Mouse (Mus musculus) cortical plate, adult 2 months (tissue): ENCODE measurements around the gene Pi4ka.
A peak's percentile ranks its signal among the peaks of the same experiment; 100 is the strongest.

ENCODE experiments used
- CTCF ChIP-seq: fragments of 200-500 bp; IDR thresholded peaks from 2 replicates; pipeline ENCODE4 v1.5.1; 2011; ENCODE audit warnings: mild to moderate bottlenecking, control low read depth, low read length; ENCODE audit not compliant: insufficient read depth; ENCODE audit errors: extremely low read depth
- POLR2A ChIP-seq: fragments of 200-500 bp; IDR thresholded peaks from 2 replicates; pipeline ENCODE4 v1.6.1; 2011; ENCODE audit warnings: mild to moderate bottlenecking, low read length, control low read depth; ENCODE audit not compliant: insufficient read depth; ENCODE audit errors: extremely low read depth

GRCm38 (mm10) chr16:17271124-17271523, 135.0 kb downstream of the Pi4ka start:
- TF ChIP-seq CTCF: peak; percentile 27; the same call in 1 of the 2 replicates
- no peak for TF ChIP-seq POLR2A
